Mouse (Mus musculus): ENCODE data around the gene Nnmt. TPM values are rescaled to one million over a fixed set of nuclear protein-coding genes. Genes with fewer than 3 reads are reported as not detected.

Nnmt gene
- polyA plus RNA-seq, 1 experiment from 2014 or later = 2.8 TPM

Other genes with a start within 250 kb of the Nnmt start
- gene Rexo2, start 124.5 kb downstream of the Nnmt start, polyA plus RNA-seq (2014; fragmentation: Nextera tagmentation; extraction: Ambion mirVana) = 81.7 and 84.4 TPM in 2 replicates
- gene Rbm7, start 109.9 kb downstream of the Nnmt start, polyA plus RNA-seq (2014; fragmentation: Nextera tagmentation; extraction: Ambion mirVana) = 140 and 155 TPM in 2 replicates
- 36.0 and 37.9 TPM in 2 replicates for gene Gm5617, start 109.7 kb downstream of the Nnmt start, polyA plus RNA-seq (2014; fragmentation: Nextera tagmentation; extraction: Ambion mirVana)
- 3.0 and 4.8 TPM in 2 replicates for gene Zbtb16, start 231.1 kb upstream of the Nnmt start, polyA plus RNA-seq (2014; fragmentation: Nextera tagmentation; extraction: Ambion mirVana)